Mouse (Mus musculus) ovary, postnatal 36 days (tissue): Measurements from ENCODE around the gene Gm3755.
"Not testable (repeated sequence)": the region's sequence is repeated elsewhere in the genome, so short reads cannot be mapped to it uniquely, and the experiment has no call there.

Source experiments
- DNase-seq: peaks from one replicate; pipeline ENCODE4 v3.0.0; 2022; ENCODE audit warnings: low spot score, mixed read lengths

Gm3755 gene

DNA sequence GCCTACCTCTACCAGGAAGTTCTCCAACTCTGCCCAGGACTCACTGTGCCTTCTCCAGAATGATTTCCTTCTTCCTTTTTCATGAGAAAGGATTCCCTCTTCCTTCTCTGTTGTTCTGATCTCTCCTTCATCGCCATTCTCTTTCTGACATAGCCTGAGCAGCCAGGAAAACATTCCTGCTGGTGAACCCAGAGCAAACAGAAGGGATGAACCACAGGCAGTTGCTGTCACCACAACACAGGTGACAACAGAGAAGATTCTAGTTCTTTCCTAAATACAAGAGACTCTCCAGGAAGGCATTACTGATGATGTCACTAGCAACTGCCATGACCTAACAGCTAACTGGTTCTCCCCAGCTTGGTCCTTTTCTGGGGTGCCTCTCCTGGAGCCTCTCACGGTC, at the start of gene Gm3755:
TSS of gene Gm3755 (minus strand) at position 101 of the 400 bp plus-strand sequence.
- not testable (repeated sequence) for DNase-seq

GRCm38 (mm10) chr14:7488731-7489130, 38.0 kb upstream of the Gm3755 start:
- DNase-seq = not testable (repeated sequence)

DNA sequence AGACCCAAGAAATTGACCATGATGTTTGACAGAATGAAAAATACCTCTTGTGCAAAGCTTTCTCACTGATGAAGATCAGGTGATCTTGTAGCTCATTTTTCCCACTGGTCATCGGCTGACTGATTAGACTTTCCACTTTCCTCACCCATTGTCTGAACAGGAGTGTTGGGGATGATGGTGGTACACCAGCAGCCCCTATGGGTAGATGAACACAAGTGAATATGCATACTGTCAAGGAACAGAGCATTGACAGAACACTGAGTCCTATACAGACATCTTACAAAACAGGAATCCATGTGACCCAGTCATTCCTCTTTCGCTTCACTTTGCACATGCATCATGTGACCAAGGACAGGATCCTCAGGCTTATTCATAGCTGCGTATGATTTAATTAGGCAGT, 32.9 kb upstream of the Gm3755 start, which contains the start of gene Gm3752:
TSS of gene Gm3752 (minus strand) at position 101 of the 400 bp plus-strand sequence.
- DNase-seq = not testable (repeated sequence)

DNA sequence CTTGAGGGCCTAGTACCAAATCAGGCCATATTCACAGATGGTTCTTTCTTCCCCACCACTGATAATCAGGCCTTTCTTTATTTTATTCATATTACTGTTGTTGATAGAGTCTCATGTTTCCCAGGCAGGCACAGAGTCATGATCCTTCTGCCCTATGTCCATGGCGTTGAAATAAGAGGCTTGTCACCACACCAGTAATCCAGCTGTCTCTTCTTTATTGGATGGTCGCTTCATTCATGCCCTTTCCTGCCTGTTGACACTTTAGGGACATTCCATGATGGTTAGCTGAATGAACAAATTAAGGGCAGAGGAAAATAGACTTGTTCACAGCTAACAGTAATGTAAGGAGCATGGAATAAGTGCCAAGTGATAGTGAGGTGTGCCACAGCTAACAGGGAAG, 28.2 kb downstream of the Gm3755 start:
- DNase-seq = not testable (repeated sequence)
